Mouse (Mus musculus): ENCODE data around the gene Mical2. TPM values are rescaled to one million over a fixed set of nuclear protein-coding genes. Genes with fewer than 3 reads are reported as not detected.
A peak's percentile ranks its signal among the peaks of the same experiment; 100 is the strongest.

The Mical2 gene
- polyA plus RNA-seq, 1 experiment from 2014 or later: 1.2 TPM

DNA sequence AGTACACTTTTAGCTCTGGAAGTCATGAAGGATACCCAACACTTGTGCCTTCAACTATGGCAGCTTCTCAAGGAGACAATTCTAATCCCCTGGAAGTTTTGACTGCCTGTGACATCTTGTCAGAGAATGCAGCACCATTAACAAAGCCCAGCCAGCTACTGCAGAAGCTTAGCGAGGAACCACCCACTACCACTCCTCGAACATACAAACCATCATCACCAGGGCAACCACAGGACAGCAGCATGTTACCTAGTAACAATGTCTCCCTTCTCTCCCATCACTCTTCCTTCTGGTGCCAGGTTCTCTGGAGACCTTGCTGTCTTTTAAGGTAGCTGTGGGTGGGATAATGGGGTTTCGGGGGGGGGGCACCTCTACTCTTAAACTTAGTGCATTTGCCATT is 26.3 kb upstream of the Mical2 start:
- Histone ChIP-seq H3K4me1 (peaks cover 19% of the 10 kb centered on the region), H3K27me3 (replicated peaks; ENCODE audit: low read depth, poor library complexity, severe bottlenecking) (no peaks in the 10 kb centered on the region), H3K4me3 (no peak overlapping the region), H3K9me3 (no peaks in the 10 kb centered on the region), H3K27ac (replicated peaks) (no peak overlapping the region), H3K36me3 (replicated peaks) (no peaks in the 10 kb centered on the region)
- DNase-seq (ENCODE audit: low spot score): no peak
- WGBS: 79% methylated on average over 3 of the region's 3 CpGs

GRCm38 (mm10) chr7:112200761-112201160 is 24.9 kb upstream of the Mical2 start:
- DNase-seq (ENCODE audit: low spot score): no peak
- H3K4me1 ChIP-seq: peaks cover 24% of the 10 kb centered on the region
- H3K36me3 ChIP-seq (replicated peaks): no peaks in the 10 kb centered on the region
- no peak overlapping the region for H3K27ac ChIP-seq (replicated peaks)
- H3K27me3 ChIP-seq (replicated peaks; ENCODE audit: low read depth, poor library complexity, severe bottlenecking): no peaks in the 10 kb centered on the region
- WGBS: 41% methylated on average over 4 of the region's 4 CpGs
- no peaks in the 10 kb centered on the region for H3K9me3 ChIP-seq
- H3K4me3 ChIP-seq: no peak overlapping the region

- no peaks in the 10 kb centered on the region for H3K36me3 ChIP-seq (replicated peaks)
- no peak for DNase-seq (ENCODE audit: low spot score)
- 70% methylated on average over 4 of the region's 4 CpGs for WGBS
- H3K27ac ChIP-seq (replicated peaks): no peak overlapping the region
- no peak overlapping the region for H3K4me3 ChIP-seq
- H3K9me3 ChIP-seq: no peaks in the 10 kb centered on the region
- H3K27me3 ChIP-seq (replicated peaks; ENCODE audit: low read depth, poor library complexity, severe bottlenecking): no peaks in the 10 kb centered on the region
- peaks cover 24% of the 10 kb centered on the region for H3K4me1 ChIP-seq
Measured at GRCm38 (mm10) chr7:112202194-112202593, 23.5 kb upstream of the Mical2 start.

- no peaks in the 10 kb centered on the region for H3K36me3 ChIP-seq (replicated peaks)
- H3K4me3 ChIP-seq: no peak overlapping the region
- H3K4me1 ChIP-seq: peaks cover 24% of the 10 kb centered on the region
- no peak overlapping the region for H3K27ac ChIP-seq (replicated peaks)
- H3K27me3 ChIP-seq (replicated peaks; ENCODE audit: low read depth, poor library complexity, severe bottlenecking): no peaks in the 10 kb centered on the region
- WGBS: 89% methylated on average over 5 of the region's 5 CpGs
- DNase-seq (ENCODE audit: low spot score): no peak
- H3K9me3 ChIP-seq: no peaks in the 10 kb centered on the region
Measured at GRCm38 (mm10) chr7:112202843-112203242, 22.8 kb upstream of the Mical2 start.

DNA sequence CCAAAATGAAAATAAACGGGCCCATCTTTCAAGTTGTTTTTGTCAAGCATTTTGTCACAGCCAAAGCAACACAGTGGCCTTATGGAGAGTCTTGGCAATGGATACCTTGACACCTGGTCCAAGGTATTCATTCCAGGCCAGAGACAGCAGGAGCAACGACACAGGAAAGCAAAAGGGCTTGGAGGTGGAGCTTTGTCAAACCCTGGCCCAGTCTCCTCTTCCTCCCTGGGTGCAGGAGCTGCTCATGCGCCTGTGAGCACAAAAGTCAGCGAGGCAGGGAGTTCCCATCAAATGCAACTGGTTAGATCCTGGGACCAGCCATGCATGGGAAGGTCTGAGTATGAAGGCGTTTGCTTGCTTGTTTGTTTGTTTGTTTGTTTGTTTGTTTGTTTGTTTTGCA is 21.7 kb upstream of the Mical2 start:
- WGBS: 74% methylated on average over 5 of the region's 5 CpGs
- H3K4me3 ChIP-seq: no peak overlapping the region
- H3K27ac ChIP-seq (replicated peaks): no peak overlapping the region
- no peaks in the 10 kb centered on the region for H3K9me3 ChIP-seq
- DNase-seq (ENCODE audit: low spot score): no peak
- peaks cover 24% of the 10 kb centered on the region for H3K4me1 ChIP-seq
- no peaks in the 10 kb centered on the region for H3K27me3 ChIP-seq (replicated peaks; ENCODE audit: low read depth, poor library complexity, severe bottlenecking)
- no peaks in the 10 kb centered on the region for H3K36me3 ChIP-seq (replicated peaks)

- 0 out of 2 replicates have a peak overlapping the region, but pooled peaks have one; percentile 19 for H3K27ac ChIP-seq (replicated peaks)
- H3K36me3 ChIP-seq (replicated peaks): no peaks in the 10 kb centered on the region
- 68% methylated on average over 6 of the region's 6 CpGs for WGBS
- no peaks in the 10 kb centered on the region for H3K9me3 ChIP-seq
- no peak overlapping the region for H3K4me3 ChIP-seq
- DNase-seq (ENCODE audit: low spot score): no peak
- H3K27me3 ChIP-seq (replicated peaks; ENCODE audit: low read depth, poor library complexity, severe bottlenecking): no peaks in the 10 kb centered on the region
- H3K4me1 ChIP-seq: peaks cover 24% of the 10 kb centered on the region
Measured at GRCm38 (mm10) chr7:112204380-112204963, 21.2 kb upstream of the Mical2 start.

DNA sequence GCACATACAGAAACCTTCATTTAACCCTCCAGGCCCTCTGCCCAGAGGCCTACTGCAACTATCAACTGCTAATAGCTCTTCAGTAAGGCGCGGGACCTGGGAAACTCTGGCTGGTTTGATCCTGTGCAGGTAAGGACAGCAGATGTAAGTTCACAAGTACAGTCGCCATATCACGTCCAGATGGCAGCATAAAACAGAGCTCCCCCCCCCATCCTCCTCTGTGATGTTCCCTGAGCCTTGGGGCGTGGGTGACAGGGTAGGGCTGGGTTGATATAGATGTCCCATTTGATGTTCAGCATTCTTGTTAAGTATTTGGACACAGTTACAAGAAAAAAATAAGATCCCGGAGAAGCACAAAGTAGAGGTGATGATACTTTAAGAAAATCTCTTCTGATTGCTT is 20.1 kb upstream of the Mical2 start:
- H3K4me3 ChIP-seq: no peak overlapping the region
- H3K36me3 ChIP-seq (replicated peaks): no peaks in the 10 kb centered on the region
- H3K27ac ChIP-seq (replicated peaks): no peak overlapping the region
- no peaks in the 10 kb centered on the region for H3K27me3 ChIP-seq (replicated peaks; ENCODE audit: low read depth, poor library complexity, severe bottlenecking)
- no peaks in the 10 kb centered on the region for H3K9me3 ChIP-seq
- DNase-seq (ENCODE audit: low spot score): no peak
- H3K4me1 ChIP-seq: peaks cover 19% of the 10 kb centered on the region
- 89% methylated on average over 6 of the region's 6 CpGs for WGBS

GRCm38 (mm10) chr7:112207717-112208116 is 17.9 kb upstream of the Mical2 start:
- H3K27me3 ChIP-seq (replicated peaks; ENCODE audit: low read depth, poor library complexity, severe bottlenecking): no peaks in the 10 kb centered on the region
- peaks cover 7% of the 10 kb centered on the region for H3K4me1 ChIP-seq
- 90% methylated on average over 6 of the region's 6 CpGs for WGBS

GRCm38 (mm10) chr7:112208323-112209167 is 17.1 kb upstream of the Mical2 start:
- Histone ChIP-seq H3K9me3 (no peaks in the 10 kb centered on the region), H3K27me3 (replicated peaks; ENCODE audit: low read depth, poor library complexity, severe bottlenecking) (no peaks in the 10 kb centered on the region), H3K4me1 (peaks cover 12% of the 10 kb centered on the region), H3K4me3 (no peak overlapping the region), H3K36me3 (replicated peaks) (no peaks in the 10 kb centered on the region), H3K27ac (replicated peaks) (no peak overlapping the region)
- no peak for DNase-seq (ENCODE audit: low spot score)
- WGBS: 76% methylated on average over 10 of the region's 10 CpGs

More at GRCm38 (mm10) chr7:112207717-112208116, 17.9 kb upstream of the Mical2 start:
- Histone ChIP-seq H3K4me3 (no peak overlapping the region), H3K9me3 (no peaks in the 10 kb centered on the region), H3K27ac (replicated peaks) (no peak overlapping the region), H3K36me3 (replicated peaks) (no peaks in the 10 kb centered on the region)
- no peak for DNase-seq (ENCODE audit: low spot score)

DNA sequence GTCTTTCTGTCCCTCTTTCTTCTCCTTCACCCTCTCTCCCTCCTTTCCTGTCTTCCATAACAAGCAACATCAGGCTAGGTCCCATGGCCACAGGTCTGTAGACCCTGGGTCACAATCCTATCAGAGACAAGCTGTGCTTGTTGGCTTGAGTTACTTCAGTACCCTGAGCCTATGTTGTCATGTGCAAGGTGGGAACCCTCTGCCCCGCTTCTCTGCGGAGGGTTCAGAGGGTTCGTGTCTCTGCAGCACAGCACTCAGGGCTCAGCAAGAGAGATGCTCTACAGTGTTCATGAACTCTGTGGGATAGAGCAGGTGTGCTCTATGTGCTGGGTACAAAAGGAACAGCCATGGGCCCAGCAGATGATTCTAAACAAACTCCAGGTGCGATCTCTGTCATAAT is 16.0 kb upstream of the Mical2 start:
- H3K27ac ChIP-seq (replicated peaks): no peak overlapping the region
- no peaks in the 10 kb centered on the region for H3K9me3 ChIP-seq
- H3K4me1 ChIP-seq: peaks cover 10% of the 10 kb centered on the region
- H3K27me3 ChIP-seq (replicated peaks; ENCODE audit: low read depth, poor library complexity, severe bottlenecking): no peaks in the 10 kb centered on the region
- no peak for DNase-seq (ENCODE audit: low spot score)
- no peaks in the 10 kb centered on the region for H3K36me3 ChIP-seq (replicated peaks)
- H3K4me3 ChIP-seq: no peak overlapping the region
- WGBS: 90% methylated on average over 4 of the region's 4 CpGs

DNA sequence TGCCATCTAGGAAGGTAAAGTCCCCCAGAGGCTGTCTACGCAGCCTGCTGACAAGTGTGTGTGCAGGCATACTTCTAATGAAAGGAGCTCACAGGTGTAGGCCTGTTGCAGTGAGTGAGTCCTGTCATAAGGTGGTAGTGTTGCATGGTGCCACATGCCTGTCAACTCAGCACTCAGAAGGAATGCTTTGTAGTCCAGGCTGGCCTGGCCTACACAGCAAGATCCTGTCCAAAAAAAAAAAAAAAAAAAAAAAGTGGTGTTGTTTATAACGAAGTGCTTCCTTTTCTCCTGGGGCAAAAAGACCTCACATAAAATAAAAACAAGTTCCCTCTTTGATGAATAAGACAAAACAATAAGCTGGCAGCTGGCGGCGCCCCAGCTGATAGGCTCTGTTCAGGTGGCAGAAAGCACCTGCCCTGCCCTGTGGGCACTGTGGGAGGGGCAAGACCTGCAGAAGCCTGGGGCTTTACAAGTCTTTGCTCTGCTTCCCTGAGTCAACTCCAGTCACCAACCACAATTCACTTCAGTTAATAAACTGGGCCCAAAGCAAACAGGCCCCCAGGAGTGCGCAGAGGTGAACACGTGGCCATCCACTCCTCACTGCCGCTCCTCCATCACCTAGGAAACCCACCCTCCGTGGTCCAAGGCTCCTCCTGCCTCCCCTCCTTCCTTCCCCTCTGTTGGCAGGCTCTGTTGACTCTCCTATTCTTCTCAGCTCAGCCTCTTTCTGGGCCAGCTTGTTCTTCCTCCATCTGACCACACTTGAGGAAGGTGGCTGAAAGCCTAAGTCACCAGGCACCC is 12.5 kb upstream of the Mical2 start:
- H3K4me1 ChIP-seq: peaks cover 14% of the 10 kb centered on the region
- H3K27ac ChIP-seq (replicated peaks): no peak overlapping the region
- no peak for DNase-seq (ENCODE audit: low spot score)
- no peaks in the 10 kb centered on the region for H3K27me3 ChIP-seq (replicated peaks; ENCODE audit: low read depth, poor library complexity, severe bottlenecking)
- no peaks in the 10 kb centered on the region for H3K9me3 ChIP-seq
- no peaks in the 10 kb centered on the region for H3K36me3 ChIP-seq (replicated peaks)
- no peak overlapping the region for H3K4me3 ChIP-seq
- WGBS: 55% methylated on average over 8 of the region's 8 CpGs

DNA sequence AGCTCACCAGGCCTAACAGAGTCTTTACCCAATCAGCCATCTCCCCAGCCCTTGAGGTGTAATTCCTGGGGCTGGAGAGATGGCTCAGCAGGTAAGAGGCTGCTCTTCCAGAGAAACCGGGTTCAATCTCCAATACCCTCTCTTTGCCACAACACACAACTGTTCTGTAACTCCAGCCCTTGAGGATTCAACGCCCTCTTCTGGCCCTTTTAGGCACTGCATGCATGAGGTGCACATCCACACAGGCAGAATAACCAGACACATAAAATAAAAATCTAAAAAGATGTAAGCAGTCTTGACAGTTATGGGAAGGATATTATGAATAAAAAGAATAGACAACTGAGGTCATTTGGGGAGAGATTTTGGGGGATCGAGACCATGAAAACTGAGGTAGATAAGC is 9.8 kb upstream of the Mical2 start:
- Histone ChIP-seq H3K4me3 (no peak overlapping the region), H3K4me1 (peaks cover 14% of the 10 kb centered on the region), H3K36me3 (replicated peaks) (no peaks in the 10 kb centered on the region), H3K27me3 (replicated peaks; ENCODE audit: low read depth, poor library complexity, severe bottlenecking) (no peaks in the 10 kb centered on the region), H3K27ac (replicated peaks) (no peak overlapping the region), H3K9me3 (no peaks in the 10 kb centered on the region)
- WGBS: 82% methylated on average over 3 of the region's 3 CpGs
- no peak for DNase-seq (ENCODE audit: low spot score)
